Mouse (Mus musculus): ENCODE measurements at regions not wholly inside any gene's neighbourhood (a gene's known extent, or its start where the extent isn't known, plus 50 kb on each side); places are given as distances from the start of the nearest gene placed in this dataset.

DNA sequence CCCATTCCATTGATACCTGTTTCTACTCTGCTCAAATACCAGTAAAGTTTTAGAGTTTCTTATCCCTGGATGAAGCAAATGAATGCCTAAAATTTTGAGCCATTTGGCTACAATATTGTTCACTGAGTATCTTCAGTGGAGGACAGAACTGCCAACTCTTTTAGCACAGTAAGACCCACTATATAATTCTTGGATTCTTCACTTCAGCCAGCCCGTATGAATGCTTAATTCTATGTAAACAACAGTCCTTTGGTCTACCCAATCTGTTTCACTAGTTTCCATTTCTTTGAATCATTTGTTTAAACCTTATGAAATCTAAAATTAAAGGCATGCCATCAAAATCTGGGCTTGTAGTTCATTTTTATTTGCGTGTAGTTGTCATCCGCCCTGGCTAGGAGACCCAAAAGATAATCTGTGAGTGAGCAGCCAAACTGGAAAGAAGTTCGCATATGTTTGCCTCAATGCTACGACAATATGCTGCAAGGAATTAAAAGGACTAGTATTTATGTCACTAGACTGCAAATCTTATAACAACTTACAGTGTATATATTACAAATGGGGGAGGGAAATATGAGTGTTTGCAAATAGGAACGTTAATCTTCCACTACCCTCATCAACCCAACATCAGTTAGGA is 188.2 kb upstream of the Slit2 start:
- no peak overlapping the region for H3K4me3 ChIP-seq (ENCODE audit: low read depth, low read length)
- no peak overlapping the region for H3K9ac ChIP-seq (replicated peaks)
- H3K36me3 ChIP-seq (replicated peaks; ENCODE audit: insufficient read depth, low read length), result no peaks in the 10 kb centered on the region
- DNase-seq, result no peak
- no peak overlapping the region for H3K27ac ChIP-seq (ENCODE audit: low read depth)
- no peaks in the 10 kb centered on the region for H3K27me3 ChIP-seq (ENCODE audit: insufficient read depth, low read length)
- no peak for ATAC-seq
- no peaks in the 10 kb centered on the region for H3K9me3 ChIP-seq (ENCODE audit: low read length)
- no peaks in the 10 kb centered on the region for H3K4me1 ChIP-seq (ENCODE audit: insufficient read depth)
- WGBS (ENCODE audit: insufficient replicate concordance), result 73% methylated on average over 6 of the region's 6 CpGs
- H3K4me2 ChIP-seq (ENCODE audit: low read depth, low read length), result no peak overlapping the region
- no peak for TF ChIP-seq EP300 (IDR thresholded peaks at IDR 0.05; ENCODE audit: low read depth)
- TF ChIP-seq CTCF (IDR thresholded peaks at IDR 0.05; ENCODE audit: low read depth), result no peak

DNA sequence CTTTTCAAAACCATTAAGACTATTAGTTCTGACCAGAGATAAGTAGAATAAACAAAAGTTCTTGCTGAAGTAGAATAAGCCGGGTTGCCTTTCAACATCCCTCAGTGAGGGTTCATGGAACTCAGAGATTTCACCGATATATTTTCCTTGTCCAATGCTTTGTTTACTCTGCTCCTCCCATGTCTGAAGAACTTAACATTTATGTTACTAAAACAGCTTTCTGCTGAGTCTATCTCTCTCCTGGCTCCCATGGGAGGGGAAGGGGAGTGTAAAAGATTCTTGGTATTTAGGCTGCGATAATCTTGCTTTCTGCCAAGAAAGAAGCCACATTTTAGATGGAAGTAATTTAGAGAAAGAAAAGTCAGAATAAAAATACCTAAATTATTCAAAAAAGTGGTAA is 187.7 kb upstream of the Slit2 start:
- TF ChIP-seq EP300 (IDR thresholded peaks at IDR 0.05; ENCODE audit: low read depth) (no peak), CTCF (IDR thresholded peaks at IDR 0.05; ENCODE audit: low read depth) (no peak)
- no peak for ATAC-seq
- DNase-seq, result no peak
- Histone ChIP-seq H3K4me2 (ENCODE audit: low read depth, low read length) (no peak overlapping the region), H3K9ac (replicated peaks) (no peak overlapping the region), H3K4me1 (ENCODE audit: insufficient read depth) (no peaks in the 10 kb centered on the region), H3K4me3 (ENCODE audit: low read depth, low read length) (no peak overlapping the region), H3K27ac (ENCODE audit: low read depth) (no peak overlapping the region), H3K27me3 (ENCODE audit: insufficient read depth, low read length) (no peaks in the 10 kb centered on the region), H3K9me3 (ENCODE audit: low read length) (no peaks in the 10 kb centered on the region), H3K36me3 (replicated peaks; ENCODE audit: insufficient read depth, low read length) (no peaks in the 10 kb centered on the region)
- 61% methylated on average over 3 of the region's 3 CpGs for WGBS (ENCODE audit: insufficient replicate concordance)

DNA sequence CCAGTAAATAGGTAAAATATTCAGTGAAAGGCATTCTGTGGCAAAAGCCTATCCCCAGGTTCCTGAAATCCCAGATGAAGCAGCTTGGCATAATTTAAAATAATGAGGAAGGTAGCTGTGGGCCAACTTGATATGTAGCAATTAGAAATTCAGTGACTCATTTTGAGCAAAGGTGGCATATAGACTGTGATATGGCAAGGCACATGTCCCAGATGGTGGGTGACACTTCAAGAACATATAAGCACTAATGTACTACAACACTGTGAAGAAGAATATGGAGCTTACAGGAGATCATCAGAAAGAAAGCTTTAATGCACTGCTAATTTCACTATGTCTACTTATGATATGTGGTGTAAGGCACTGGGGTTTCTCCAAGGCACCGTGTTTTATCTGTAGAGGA is 162.0 kb upstream of the Slit2 start:
- no peak for ATAC-seq
- Histone ChIP-seq H3K4me1 (ENCODE audit: insufficient read depth) (no peaks in the 10 kb centered on the region), H3K4me3 (ENCODE audit: low read depth, low read length) (no peak overlapping the region), H3K36me3 (replicated peaks; ENCODE audit: insufficient read depth, low read length) (no peaks in the 10 kb centered on the region), H3K4me2 (ENCODE audit: low read depth, low read length) (no peak overlapping the region), H3K9ac (replicated peaks) (no peak overlapping the region), H3K27me3 (ENCODE audit: insufficient read depth, low read length) (no peaks in the 10 kb centered on the region), H3K9me3 (ENCODE audit: low read length) (no peaks in the 10 kb centered on the region), H3K27ac (ENCODE audit: low read depth) (no peak overlapping the region)
- TF ChIP-seq CTCF (IDR thresholded peaks at IDR 0.05; ENCODE audit: low read depth) (no peak), EP300 (IDR thresholded peaks at IDR 0.05; ENCODE audit: low read depth) (no peak)
- WGBS (ENCODE audit: insufficient replicate concordance), result 78% methylated on average over 1 of the region's 1 CpGs
- DNase-seq, result no peak

DNA sequence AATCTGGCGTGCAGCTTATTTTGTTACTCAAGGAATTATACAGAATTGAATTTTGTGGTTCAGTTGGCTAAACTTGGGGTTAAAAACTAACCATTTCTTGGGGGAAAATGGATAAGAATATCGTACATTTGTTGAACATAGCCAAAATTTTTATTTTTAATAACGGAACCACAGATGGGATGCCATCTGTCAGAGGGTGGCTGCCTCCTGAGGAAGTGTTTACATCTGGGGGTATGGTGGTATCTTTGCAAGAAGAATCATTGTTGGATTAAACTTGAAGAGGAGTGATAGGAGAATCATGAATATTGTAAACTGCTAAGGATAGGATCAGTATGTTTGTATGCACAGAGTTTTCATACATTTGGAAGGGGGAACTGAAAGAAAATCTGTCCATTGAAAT is 144.9 kb upstream of the Slit2 start:
- H3K36me3 ChIP-seq (replicated peaks; ENCODE audit: insufficient read depth, low read length), result no peaks in the 10 kb centered on the region
- H3K4me1 ChIP-seq (ENCODE audit: insufficient read depth), result no peaks in the 10 kb centered on the region
- DNase-seq (no peak), ATAC-seq (no peak)
- TF ChIP-seq EP300 (IDR thresholded peaks at IDR 0.05; ENCODE audit: low read depth), result no peak
- no peak for TF ChIP-seq CTCF (IDR thresholded peaks at IDR 0.05; ENCODE audit: low read depth)
- no peak overlapping the region for H3K4me3 ChIP-seq (ENCODE audit: low read depth, low read length)
- H3K27ac ChIP-seq (ENCODE audit: low read depth), result no peak overlapping the region
- H3K9me3 ChIP-seq (ENCODE audit: low read length), result no peaks in the 10 kb centered on the region
- no peak overlapping the region for H3K4me2 ChIP-seq (ENCODE audit: low read depth, low read length)
- WGBS (ENCODE audit: insufficient replicate concordance), result 72% methylated on average over 3 of the region's 3 CpGs
- H3K9ac ChIP-seq (replicated peaks), result no peak overlapping the region
- H3K27me3 ChIP-seq (ENCODE audit: insufficient read depth, low read length), result no peaks in the 10 kb centered on the region

- 51% methylated on average over 5 of the region's 5 CpGs for WGBS (ENCODE audit: insufficient replicate concordance)
- TF ChIP-seq EP300 (IDR thresholded peaks at IDR 0.05; ENCODE audit: low read depth) (no peak), CTCF (IDR thresholded peaks at IDR 0.05; ENCODE audit: low read depth) (no peak)
- no peak overlapping the region for H3K9ac ChIP-seq (replicated peaks)
- no peak overlapping the region for H3K4me2 ChIP-seq (ENCODE audit: low read depth, low read length)
- H3K27me3 ChIP-seq (ENCODE audit: insufficient read depth, low read length), result no peaks in the 10 kb centered on the region
- no peaks in the 10 kb centered on the region for H3K36me3 ChIP-seq (replicated peaks; ENCODE audit: insufficient read depth, low read length)
- no peak for ATAC-seq
- H3K9me3 ChIP-seq (ENCODE audit: low read length), result no peaks in the 10 kb centered on the region
- H3K4me1 ChIP-seq (ENCODE audit: insufficient read depth), result no peaks in the 10 kb centered on the region
- no peak for DNase-seq
- no peak overlapping the region for H3K27ac ChIP-seq (ENCODE audit: low read depth)
- no peak overlapping the region for H3K4me3 ChIP-seq (ENCODE audit: low read depth, low read length)
Measured at GRCm38 (mm10) chr5:47869701-47870100, 113.2 kb upstream of the Slit2 start.
